ENCODE assay signal across 14 mouse cellular contexts in genomic region chr3:48587341-48587740, GRCm38 (mm10).
"Had no signal": no experiment of that assay in that cellular context is flagged by ENCODE, and none has a peak within 500 bp of the region (broad histone marks: within the 10 kb centered on the region; RNA-seq: fewer than 3 reads in every experiment).

No protein-coding gene starts in this region.

- DNase-seq: kidney, adult 11 months; kidney, adult 8-10 months; kidney, postnatal 10 days; kidney, postnatal 36 days; layer of hippocampus, postnatal 36 days; liver, embryonic 13.5 days; lung, adult 2 months; lung, postnatal 36 days; thymus, postnatal 25 days had no signal

- H3K4me1 ChIP-seq: intestine, embryonic 15.5 days; kidney, embryonic 15.5 days; liver, embryonic 13.5 days had no signal

- H3K27me3 ChIP-seq: intestine, embryonic 15.5 days; kidney, embryonic 15.5 days; liver, embryonic 13.5 days; midbrain, embryonic 13.5 days had no signal

- H3K9me3 ChIP-seq: intestine, embryonic 15.5 days; kidney, embryonic 15.5 days; liver, embryonic 13.5 days; midbrain, embryonic 13.5 days had no signal

- H3K27ac ChIP-seq: intestine, embryonic 15.5 days; kidney, embryonic 15.5 days; left cerebral cortex, adult 2 months; liver, embryonic 13.5 days; midbrain, embryonic 13.5 days had no signal

- ATAC-seq: intestine, embryonic 15.5 days; lung, postnatal 0 days had no signal

- H3K9ac ChIP-seq: intestine, embryonic 15.5 days; kidney, embryonic 15.5 days; liver, embryonic 13.5 days; midbrain, embryonic 13.5 days had no signal

- H3K4me2 ChIP-seq: intestine, embryonic 15.5 days; kidney, embryonic 15.5 days; liver, embryonic 13.5 days; midbrain, embryonic 13.5 days had no signal

- H3K4me3 ChIP-seq: intestine, embryonic 15.5 days; kidney, embryonic 15.5 days; left cerebral cortex, adult 2 months; liver, embryonic 13.5 days; midbrain, embryonic 13.5 days had no signal

- H3K36me3 ChIP-seq: intestine, embryonic 15.5 days; kidney, embryonic 15.5 days; liver, embryonic 13.5 days; midbrain, embryonic 13.5 days had no signal
